Comparison of ENCODE assay signal across 11 mouse cellular contexts in the genomic region with DNA sequence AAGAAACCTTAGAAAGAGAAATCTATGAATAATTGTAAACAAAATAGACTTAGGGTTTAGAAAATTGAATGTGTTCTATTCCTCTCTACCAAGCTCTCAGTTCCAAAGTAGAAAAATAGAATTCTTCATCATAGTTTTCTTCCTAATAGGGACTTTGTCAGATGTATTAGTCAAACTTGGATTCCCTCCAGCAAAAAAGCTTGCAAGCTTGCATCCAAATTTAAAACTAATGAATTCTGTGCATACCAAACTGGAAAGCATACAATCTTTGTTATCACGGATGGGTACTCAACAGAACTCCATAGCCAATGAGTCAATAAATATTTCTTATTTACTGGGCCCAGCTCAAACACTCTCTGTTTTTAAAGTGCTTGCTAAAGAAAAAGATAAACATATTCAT.
"Had no signal": no experiment of that assay in that cellular context is flagged by ENCODE, and none has a peak within 500 bp of the region (broad histone marks: within the 10 kb centered on the region; RNA-seq: fewer than 3 reads in every experiment).

No protein-coding gene starts in this region.

- H3K36me3 ChIP-seq: limb, embryonic 15.5 days; liver, embryonic 12.5 days; lung, embryonic 15.5 days; midbrain, embryonic 15.5 days; stomach, embryonic 15.5 days had no signal

- H3K9ac ChIP-seq: limb, embryonic 15.5 days; liver, embryonic 12.5 days; lung, embryonic 15.5 days; midbrain, embryonic 15.5 days; stomach, embryonic 15.5 days had no signal

- H3K4me3 ChIP-seq: limb, embryonic 15.5 days; liver, embryonic 12.5 days; lung, embryonic 15.5 days; midbrain, embryonic 15.5 days; stomach, embryonic 15.5 days had no signal

- H3K9me3 ChIP-seq: limb, embryonic 15.5 days; liver, embryonic 12.5 days; lung, embryonic 15.5 days; midbrain, embryonic 15.5 days; stomach, embryonic 15.5 days had no signal

- H3K4me1 ChIP-seq: limb, embryonic 15.5 days; liver, embryonic 12.5 days; lung, embryonic 15.5 days; midbrain, embryonic 15.5 days; stomach, embryonic 15.5 days had no signal

- DNase-seq: kidney, adult 11 months; kidney, postnatal 25 days; lung, postnatal 4 days; right cerebral cortex, postnatal 14 days; thymus, postnatal 4 days had no signal

- H3K27me3 ChIP-seq: limb, embryonic 15.5 days; liver, embryonic 12.5 days; lung, embryonic 15.5 days; midbrain, embryonic 15.5 days; stomach, embryonic 15.5 days had no signal

- H3K27ac ChIP-seq: limb, embryonic 15.5 days; liver, embryonic 12.5 days; lung, embryonic 15.5 days; midbrain, embryonic 15.5 days; stomach, embryonic 15.5 days had no signal

- ATAC-seq: liver, embryonic 12.5 days; midbrain, embryonic 15.5 days had no signal

- H3K4me2 ChIP-seq: limb, embryonic 15.5 days; liver, embryonic 12.5 days; lung, embryonic 15.5 days; midbrain, embryonic 11.5 days; midbrain, embryonic 15.5 days; stomach, embryonic 15.5 days had no signal
